9 mouse cellular contexts compared by ENCODE assay signal in the genomic region with DNA sequence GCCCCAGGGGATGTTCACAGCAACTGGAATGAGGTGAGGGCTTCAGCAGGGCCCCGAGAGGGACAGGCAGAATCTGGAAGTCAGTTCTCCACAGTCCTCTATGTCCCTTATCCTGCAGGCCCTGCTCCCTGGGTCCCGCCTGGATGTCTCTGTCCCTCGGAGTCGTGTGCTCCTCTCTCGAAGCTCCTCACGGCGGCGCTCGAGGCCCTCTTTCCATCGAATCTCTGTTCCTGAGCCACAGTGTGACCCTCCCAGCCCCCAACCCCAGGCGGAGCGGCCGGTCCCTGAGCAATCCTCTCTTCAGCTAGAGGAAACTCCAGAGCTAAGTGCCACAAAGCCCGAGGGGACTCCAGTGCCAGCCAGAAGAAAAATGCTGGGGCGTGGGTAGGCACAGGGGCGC. TPM values are rescaled to one million over a fixed set of nuclear protein-coding genes. Genes with fewer than 3 reads are reported as not detected.
DNase-seq lines count a peak whose midpoint lies in the region; ATAC-seq and TF ChIP-seq lines count a peak whose summit lies in the region.
"Had no signal": no experiment of that assay in that cellular context is flagged by ENCODE, and none has a peak within 500 bp of the region (broad histone marks: within the 10 kb centered on the region; RNA-seq: fewer than 3 reads in every experiment).

No protein-coding gene starts in this region.

- no peak overlapping the region for H3K27ac ChIP-seq in heart, adult 2 months
- H3K27ac ChIP-seq in lung, embryonic 16.5 days (ENCODE audit: low read length): no peak overlapping the region

- H3K4me1 ChIP-seq in heart, adult 2 months (ENCODE audit: control insufficient read depth, insufficient read depth, low read length): no peaks in the 10 kb centered on the region
- H3K4me1 ChIP-seq in lung, embryonic 16.5 days (replicated peaks; ENCODE audit: control insufficient read depth, insufficient read depth, low read length): peaks cover 3% of the 10 kb centered on the region

- H3K9me3 ChIP-seq in lung, embryonic 16.5 days (ENCODE audit: control insufficient read depth, low read length): no peaks in the 10 kb centered on the region

- peak; percentile 48 for TF ChIP-seq CTCF in heart, adult 2 months (IDR thresholded peaks at IDR 0.05)
- TF ChIP-seq CTCF in brain, embryonic 14.5 days (IDR thresholded peaks at IDR 0.05; ENCODE audit: borderline replicate concordance, extremely low read depth, insufficient read depth, insufficient read length): peak; percentile 64

- H3K9ac ChIP-seq in heart, adult 2 months (ENCODE audit: low read depth, low read length): no peak overlapping the region
- peak overlapping the region; percentile 39; the same call in 1 of the 2 replicates for H3K9ac ChIP-seq in lung, embryonic 16.5 days (ENCODE audit: low read length)

- no peaks in the 10 kb centered on the region for H3K79me2 ChIP-seq in heart, adult 2 months (replicated peaks; ENCODE audit: control insufficient read depth, insufficient read depth, low read length)

- TF ChIP-seq EP300 in heart, adult 2 months (IDR thresholded peaks at IDR 0.05; ENCODE audit: insufficient read depth, low read depth, low read length): no peak

- no peaks in the 10 kb centered on the region for H3K36me3 ChIP-seq in heart, adult 2 months (ENCODE audit: control insufficient read depth, insufficient read depth, low read length)
- H3K36me3 ChIP-seq in lung, embryonic 16.5 days (ENCODE audit: control insufficient read depth, insufficient read depth, low read length): no peaks in the 10 kb centered on the region

- ATAC-seq in lung, embryonic 16.5 days (ENCODE audit: low read depth): peak; percentile 63
- ATAC-seq: Patski had no signal

- DNase-seq in heart, adult 2 months: peak; percentile 31 to 47
- DNase-seq in heart, adult 9 months (ENCODE audit: low spot score in 2 of 2): no peak
- peak; percentile 61 for DNase-seq in brain, embryonic 14.5 days (ENCODE audit: low read depth)
- peak; percentile 51 to 79 for DNase-seq in gastrocnemius, postnatal 4 days (ENCODE audit: low spot score in 2 of 2)
- peak; percentile 86 for DNase-seq in kidney, postnatal 10 days
- peak; percentile 48 for DNase-seq in retina, postnatal 7 days (ENCODE audit: low read depth, low spot score)
- no peak for DNase-seq in MN1 (ENCODE audit: low spot score)

- no peaks in the 10 kb centered on the region for H3K27me3 ChIP-seq in heart, adult 2 months (ENCODE audit: control insufficient read depth, insufficient read depth, low read length)
- no peaks in the 10 kb centered on the region for H3K27me3 ChIP-seq in lung, embryonic 16.5 days (ENCODE audit: control insufficient read depth, insufficient read depth, low read depth, low read length)
- H3K27me3 ChIP-seq: Patski had no signal

- H3K4me2 ChIP-seq in lung, embryonic 16.5 days (ENCODE audit: low read depth, low read length): peak overlapping the region; percentile 6; the same call in 1 of the 2 replicates

- H3K4me3 ChIP-seq in heart, adult 2 months: no peak overlapping the region
- no peak overlapping the region for H3K4me3 ChIP-seq in lung, embryonic 16.5 days (ENCODE audit: low read length)

- intact Hi-C loops in heart, adult 2 months (cut with DNase I): loop anchor here (10.0 kb wide), 1 partner anchor 617 kb away; the partner anchor contains the start of genes Mylpf and Tbc1d10b

- no peak for TF ChIP-seq POLR2A in heart, adult 2 months (IDR thresholded peaks at IDR 0.05; ENCODE audit: insufficient read depth, low read depth, low read length)
- TF ChIP-seq POLR2A in brain, embryonic 14.5 days (IDR thresholded peaks at IDR 0.05; ENCODE audit: borderline replicate concordance, extremely low read depth, insufficient read depth, insufficient read length, poor library complexity, severe bottlenecking): no peak

- 19% methylated on average over 16 of the region's 16 CpGs for WGBS in heart, adult 2 months
- WGBS in lung, embryonic 16.5 days: 8% methylated on average over 16 of the region's 16 CpGs

RNA-seq across cellular contexts. Expression of gene Cln3, which starts 2.2 kb away (rescaled TPM):
- 10 to 100 TPM; 12.8 to 12.9 TPM for total RNA-seq in heart, adult 2 months (2021)
- 30.0 and 33.2 TPM in 2 replicates for polyA plus RNA-seq in heart, adult 2 months (2012; rRNA removed)
- 45.5 and 64.3 TPM in 2 replicates for polyA plus RNA-seq in brain, embryonic 14.5 days (2012; rRNA removed)
- total RNA-seq in gastrocnemius, postnatal 4 days (2021): 10 to 100 TPM; 11.8 to 14.1 TPM
- polyA plus RNA-seq in lung, embryonic 16.5 days (2015; fragmentation: Nextera tagmentation; extraction: Ambion mirVana): 31.2 and 31.7 TPM in 2 replicates

RNA-seq across cellular contexts. Expression of gene Apobr, which starts 3.0 kb away (rescaled TPM):
- under 1 TPM; 0.32 to 0.39 TPM for total RNA-seq in heart, adult 2 months (2021)
- polyA plus RNA-seq in heart, adult 2 months (2012; rRNA removed): 0.47 and 1.1 TPM in 2 replicates
- polyA plus RNA-seq in brain, embryonic 14.5 days (2012; rRNA removed): 0.38 and 0.81 TPM in 2 replicates
- 1 to 10 TPM in 1 of 2 experiments, under 1 TPM in 1; 0.83 to 1.4 TPM for total RNA-seq in gastrocnemius, postnatal 4 days (2021)
- 1.6 and 2.3 TPM in 2 replicates for polyA plus RNA-seq in lung, embryonic 16.5 days (2015; fragmentation: Nextera tagmentation; extraction: Ambion mirVana)

RNA-seq across cellular contexts. Expression of gene Il27, which starts 7.0 kb away (rescaled TPM):
- total RNA-seq in heart, adult 2 months (2021): not detected
- not detected in 2 replicates for polyA plus RNA-seq in heart, adult 2 months (2012; rRNA removed)
- polyA plus RNA-seq in brain, embryonic 14.5 days (2012; rRNA removed): not detected in 2 replicates
- total RNA-seq in gastrocnemius, postnatal 4 days (2021): not detected
- not detected in 2 replicates for polyA plus RNA-seq in lung, embryonic 16.5 days (2015; fragmentation: Nextera tagmentation; extraction: Ambion mirVana)

RNA-seq across cellular contexts. Expression of gene Eif3c, which starts 21.6 kb away (rescaled TPM):
- total RNA-seq in heart, adult 2 months (2021): 100 to 1,000 TPM; 133 to 159 TPM
- 59.3 and 72.6 TPM in 2 replicates for polyA plus RNA-seq in heart, adult 2 months (2012; rRNA removed)
- polyA plus RNA-seq in brain, embryonic 14.5 days (2012; rRNA removed): 108 and 149 TPM in 2 replicates
- total RNA-seq in gastrocnemius, postnatal 4 days (2021): 100 to 1,000 TPM; 181 to 184 TPM
- 181 and 187 TPM in 2 replicates for polyA plus RNA-seq in lung, embryonic 16.5 days (2015; fragmentation: Nextera tagmentation; extraction: Ambion mirVana)

RNA-seq across cellular contexts. Expression of gene Nupr1, which starts 42.9 kb away (rescaled TPM):
- total RNA-seq in heart, adult 2 months (2021): 1 to 10 TPM; 4.8 to 6.5 TPM
- polyA plus RNA-seq in heart, adult 2 months (2012; rRNA removed): 10.5 and 13.9 TPM in 2 replicates
- polyA plus RNA-seq in brain, embryonic 14.5 days (2012; rRNA removed): 2.7 and 3.9 TPM in 2 replicates
- 10 to 100 TPM; 18.2 to 21.6 TPM for total RNA-seq in gastrocnemius, postnatal 4 days (2021)
- polyA plus RNA-seq in lung, embryonic 16.5 days (2015; fragmentation: Nextera tagmentation; extraction: Ambion mirVana): 34.2 and 53.9 TPM in 2 replicates

Comparison
In these comparisons a context has a peak if more than half of its experiments do, and no peak if none do; other contexts are left out.
1. DNase-seq: peak in heart, adult 2 months (2 of 2), brain, embryonic 14.5 days (single experiment), gastrocnemius, postnatal 4 days (2 of 2), kidney, postnatal 10 days (single experiment) and retina, postnatal 7 days (single experiment); none in heart, adult 9 months (0 of 2) and MN1 (single experiment).